Mouse (Mus musculus): ENCODE measurements around the gene C1qtnf9.
A peak's percentile ranks its signal among the peaks of the same experiment; 100 is the strongest.

Gene C1qtnf9

DNA sequence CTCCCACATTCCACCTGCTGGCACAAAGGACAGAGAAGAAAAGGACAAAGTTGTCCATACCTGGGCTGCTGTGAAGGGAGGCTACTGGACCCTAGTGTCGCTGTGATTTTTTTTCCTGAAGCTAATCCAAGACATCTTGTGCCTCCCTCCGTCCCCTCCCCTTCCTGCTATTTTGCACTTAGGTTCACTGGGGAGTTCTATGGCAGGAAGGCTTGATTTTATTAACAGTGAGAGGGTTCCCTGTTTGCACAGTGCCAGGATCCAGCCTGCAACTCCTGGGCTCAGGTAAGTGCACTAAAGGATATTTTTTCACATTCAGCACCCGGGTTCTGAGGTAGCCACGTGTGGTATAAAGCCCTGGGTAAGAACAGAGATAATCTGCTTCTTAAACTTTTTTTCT is at the start of gene C1qtnf9:
TSS of gene C1qtnf9 (plus strand) at position 251 of the 400 bp plus-strand sequence.
- DNase-seq: no peak

DNA sequence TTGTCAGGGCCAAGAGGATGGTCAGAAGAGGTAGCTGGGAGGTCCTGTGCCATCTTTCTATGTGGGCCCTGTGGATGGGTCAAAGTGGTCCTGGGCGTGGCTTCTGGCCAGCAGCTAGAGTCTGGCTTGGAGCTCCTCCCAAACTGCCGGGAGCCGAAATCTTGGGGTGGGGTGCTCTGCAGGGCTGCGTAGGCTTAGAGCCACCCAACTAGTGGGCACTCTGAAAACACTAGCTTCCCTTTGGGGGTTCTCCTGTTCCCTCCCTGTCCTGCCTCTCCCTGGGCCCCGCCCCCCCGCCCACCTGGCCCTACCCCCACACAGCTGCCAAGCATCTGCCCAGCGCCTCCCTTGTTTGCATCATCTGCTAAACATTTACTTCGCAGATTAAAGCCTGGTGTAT is 46.6 kb upstream of the C1qtnf9 start:
- no peak for DNase-seq

DNA sequence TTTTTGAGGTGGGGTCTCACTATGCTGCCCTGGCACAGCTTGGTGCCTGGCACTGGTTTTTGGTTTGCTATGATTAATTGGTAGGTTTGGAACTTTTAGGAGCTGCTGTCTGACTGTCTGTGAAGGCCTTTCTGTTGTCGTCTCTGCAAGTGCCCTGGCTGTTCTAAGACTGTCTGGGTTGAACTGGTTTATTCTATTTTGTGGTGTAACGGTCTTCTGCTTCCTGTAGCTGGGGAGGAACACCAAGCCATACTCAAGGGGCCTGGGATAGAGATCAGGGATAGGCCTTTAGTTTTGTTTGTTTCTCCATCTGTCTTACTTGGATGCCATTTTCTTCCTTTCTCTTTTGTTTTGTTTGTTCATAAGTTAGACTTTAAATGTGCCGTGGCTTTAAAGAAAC is 46.0 kb upstream of the C1qtnf9 start:
- no peak for DNase-seq

DNA sequence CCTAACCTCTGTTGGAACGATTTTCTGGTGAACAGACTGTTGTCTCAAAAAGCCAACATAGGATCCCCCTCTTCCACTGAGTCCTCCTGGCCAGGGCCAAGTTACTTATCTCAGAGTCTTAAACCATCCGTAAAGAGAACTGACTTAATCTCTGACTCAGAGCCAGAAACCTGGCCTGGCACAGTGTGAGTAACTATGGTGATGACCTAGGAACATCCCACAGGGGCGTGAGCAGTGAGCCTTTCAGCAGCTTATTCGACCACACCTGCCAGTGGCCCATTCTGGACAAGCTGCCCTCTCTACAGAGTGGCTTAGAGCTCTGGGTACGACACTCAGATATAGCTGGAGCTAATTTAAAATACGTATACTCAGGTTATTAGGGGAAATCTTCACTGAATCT is 41.8 kb upstream of the C1qtnf9 start:
- peak; percentile 40 to 48 for DNase-seq

DNA sequence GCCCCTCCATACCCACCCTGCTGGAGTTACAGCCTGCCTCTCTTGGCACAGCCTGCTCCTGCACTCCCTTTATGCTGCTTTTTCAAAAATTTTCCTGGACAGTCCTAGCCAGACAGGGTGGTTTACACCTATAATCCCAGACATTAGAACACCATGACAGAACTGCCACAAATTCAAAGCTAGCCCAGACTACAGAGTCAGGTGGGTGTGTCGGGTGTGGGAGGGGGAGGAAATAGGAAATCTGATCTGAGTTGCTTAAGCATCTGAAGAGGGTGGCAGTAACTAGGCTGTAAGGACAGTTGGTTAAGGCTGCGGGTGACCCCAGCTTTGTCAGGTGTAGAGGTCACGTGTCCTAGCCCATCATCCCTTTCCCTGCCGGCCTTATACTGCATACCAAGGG is 40.8 kb upstream of the C1qtnf9 start:
- DNase-seq: no peak

DNA sequence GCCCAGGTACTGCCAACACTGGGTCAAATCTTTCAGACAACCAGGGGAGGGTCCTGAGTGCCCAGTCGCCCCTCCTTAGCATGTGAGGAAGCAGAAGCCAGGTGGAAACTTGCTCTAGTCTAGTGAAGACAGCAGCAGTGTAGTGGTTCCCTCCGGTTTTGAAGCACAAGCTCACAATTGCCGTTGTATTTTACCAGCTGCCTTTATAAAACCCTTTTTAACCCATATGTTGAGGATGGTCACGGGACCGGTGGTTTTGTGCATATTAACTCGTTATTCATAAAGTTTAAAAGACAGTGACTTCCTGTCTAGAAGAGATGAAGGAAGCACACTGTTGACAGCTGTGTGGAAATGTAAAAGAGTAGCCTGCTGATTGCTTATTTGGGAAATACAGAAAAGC is 35.9 kb upstream of the C1qtnf9 start:
- no peak for DNase-seq

DNA sequence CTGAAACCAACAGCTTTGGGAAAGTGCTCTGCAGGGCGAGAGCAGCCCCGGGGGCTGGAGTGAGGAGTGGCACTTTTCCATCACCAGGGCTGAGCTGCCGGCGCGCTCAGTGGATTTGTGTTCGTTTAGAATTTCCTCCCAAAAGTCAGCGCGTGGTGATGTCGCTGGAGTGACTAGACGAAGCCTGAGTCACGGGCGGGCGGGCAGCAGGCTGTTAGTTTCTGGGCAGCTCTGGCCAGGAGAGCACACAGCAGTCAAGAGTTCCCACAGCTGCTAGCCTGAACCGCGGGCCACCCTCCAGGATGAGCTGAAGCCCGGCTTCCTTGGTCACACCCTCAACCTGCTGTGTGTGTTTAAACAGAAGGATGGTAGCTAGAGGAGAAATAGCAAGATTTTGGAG is 35.1 kb upstream of the C1qtnf9 start:
- peak in 1 of 2 experiments; percentile 20 for DNase-seq

DNA sequence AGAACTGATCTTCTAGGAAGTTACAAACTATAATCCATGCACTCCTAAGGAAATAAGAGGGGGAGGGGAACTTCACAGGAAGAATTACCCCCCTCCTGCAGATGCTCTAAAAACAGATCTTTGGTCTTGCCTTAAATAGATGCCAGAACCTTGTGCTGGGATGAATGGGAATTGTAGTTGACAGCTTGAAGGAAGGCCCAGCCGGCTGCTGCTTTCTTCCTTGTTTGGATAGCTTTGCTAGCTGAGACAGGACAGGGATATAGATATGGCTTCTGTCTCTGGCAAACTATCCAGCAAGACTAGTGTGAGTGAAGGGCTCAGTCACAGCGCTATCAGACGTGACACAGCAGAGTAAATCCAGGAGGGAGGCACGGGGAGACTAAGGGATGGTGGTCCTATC is 34.2 kb upstream of the C1qtnf9 start:
- no peak for DNase-seq

DNA sequence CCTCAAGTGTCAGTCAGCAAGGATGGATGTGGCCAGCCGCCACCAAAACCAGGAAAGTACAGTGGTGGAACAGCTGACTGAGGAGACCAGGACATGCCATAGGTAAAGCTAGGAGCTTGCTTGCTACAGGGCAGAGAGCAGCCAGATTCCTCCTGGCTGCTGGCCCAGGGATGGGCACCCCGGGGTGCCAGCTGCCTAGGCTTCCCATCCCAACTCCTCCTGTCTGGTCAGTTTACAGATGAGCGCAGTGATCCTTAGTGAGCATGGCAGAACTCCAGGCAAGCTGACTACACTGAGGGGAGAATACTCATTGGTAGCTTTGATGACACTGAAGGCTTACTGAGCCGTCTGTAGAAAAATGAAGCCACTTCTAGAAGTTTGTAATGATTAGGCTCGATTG is 32.7 kb upstream of the C1qtnf9 start:
- DNase-seq: no peak

DNA sequence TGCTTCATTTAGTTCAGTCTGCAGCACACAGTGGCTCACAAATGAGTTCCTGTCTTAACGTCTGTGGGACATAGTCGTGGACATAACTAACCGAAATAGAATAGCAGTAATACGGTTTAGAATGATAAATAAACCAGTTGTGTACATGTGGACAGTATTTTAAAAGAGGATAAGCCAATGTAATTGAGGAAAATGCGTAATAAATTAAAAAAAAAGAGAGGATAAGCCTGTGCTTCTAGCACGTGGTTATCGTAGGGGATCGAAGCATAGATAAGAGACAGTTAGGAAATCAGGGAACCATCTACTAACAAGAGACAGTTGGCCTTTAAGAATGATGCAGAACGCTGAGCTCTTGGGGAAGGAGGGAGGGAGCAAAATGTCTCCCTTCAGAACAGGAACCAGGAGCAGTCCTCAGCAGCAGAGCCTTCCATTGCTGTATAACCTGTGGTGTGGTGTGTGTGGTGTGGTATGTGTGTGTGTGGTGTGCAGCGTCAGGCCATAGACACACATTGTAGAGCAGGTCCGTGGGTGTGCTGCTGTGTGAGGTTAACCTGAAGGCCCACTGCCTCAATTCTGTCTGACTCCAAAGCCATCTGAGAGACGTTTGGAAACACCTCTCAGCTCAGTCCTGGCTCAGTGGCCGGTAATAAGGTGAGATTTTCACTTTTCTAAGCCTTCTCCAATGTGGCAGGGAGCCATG is 31.9 kb upstream of the C1qtnf9 start:
- DNase-seq: no peak

DNA sequence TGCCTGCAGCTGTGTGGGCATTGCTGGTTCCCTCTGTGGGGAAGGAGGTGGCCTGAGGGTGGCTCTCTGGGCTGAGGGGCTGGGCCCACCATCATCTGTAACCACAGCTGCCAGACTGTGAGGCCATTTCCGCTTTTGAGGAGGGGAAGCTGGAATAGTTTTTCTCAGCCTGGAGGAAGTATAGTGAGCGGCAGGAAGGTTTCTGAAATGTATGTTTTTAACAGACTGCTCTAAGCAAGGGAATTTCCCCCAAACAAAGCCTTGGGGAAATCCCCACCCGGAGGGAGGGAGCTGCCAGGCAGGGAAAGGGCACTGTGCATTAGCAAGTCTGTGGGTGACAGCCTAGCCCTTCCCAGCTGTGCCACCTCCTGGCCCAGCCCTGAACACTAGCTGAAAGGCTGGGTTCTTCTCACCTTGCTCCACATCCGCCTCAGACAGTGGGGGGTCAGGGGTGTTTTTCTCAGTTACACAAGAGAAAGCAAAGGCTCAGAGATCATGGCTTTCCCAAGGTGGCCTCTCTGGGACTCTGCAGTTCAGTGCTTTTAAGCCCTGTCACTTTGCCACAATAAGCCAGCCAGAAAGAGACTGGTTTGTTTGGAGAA is 31.2 kb upstream of the C1qtnf9 start:
- peak; percentile 24 for DNase-seq

DNA sequence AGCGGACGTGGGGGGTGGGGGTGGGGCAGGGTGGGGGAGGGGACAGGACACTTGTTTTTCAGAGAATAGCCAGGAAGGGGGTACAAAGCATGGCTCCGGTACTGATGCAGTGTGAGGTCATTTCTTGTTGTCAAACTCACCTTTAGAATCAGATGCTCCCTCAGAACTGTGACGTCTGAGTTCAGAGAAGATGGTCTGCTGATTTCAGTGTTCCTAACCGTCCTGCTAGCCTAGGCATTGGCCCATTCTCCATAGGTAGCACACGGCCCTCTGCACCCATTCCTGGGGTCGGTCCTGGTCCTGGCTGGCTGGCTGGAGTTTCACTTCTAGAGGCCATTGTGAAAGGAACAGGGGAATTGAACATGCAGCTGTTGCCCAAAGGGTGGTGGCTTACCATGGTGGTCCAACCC is 30.7 kb upstream of the C1qtnf9 start:
- DNase-seq: no peak

DNA sequence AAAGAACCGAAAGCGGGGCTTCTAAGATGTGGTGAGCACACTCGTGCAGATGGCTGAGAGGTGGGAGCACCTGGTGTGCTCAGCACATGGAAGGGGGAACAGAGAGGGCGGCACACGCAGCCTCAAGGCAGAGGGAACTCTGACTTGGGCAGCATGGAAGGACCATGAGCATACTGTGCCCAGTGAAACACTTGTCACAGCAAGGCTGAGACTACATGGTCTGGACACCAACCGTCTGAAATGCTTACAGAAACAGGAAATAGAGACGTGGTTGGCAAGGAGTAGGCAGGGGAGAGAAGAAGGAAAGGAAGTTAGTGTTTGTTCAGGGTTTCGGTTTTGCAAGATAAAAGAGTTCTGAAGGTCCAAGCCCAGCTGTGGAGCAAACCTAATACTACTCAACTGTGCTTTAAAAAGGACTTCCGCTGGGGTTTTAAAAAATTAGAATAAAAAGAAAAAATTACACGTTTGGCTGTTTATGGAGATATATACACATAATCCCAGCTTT is 29.4 kb upstream of the C1qtnf9 start:
- no peak for DNase-seq

DNA sequence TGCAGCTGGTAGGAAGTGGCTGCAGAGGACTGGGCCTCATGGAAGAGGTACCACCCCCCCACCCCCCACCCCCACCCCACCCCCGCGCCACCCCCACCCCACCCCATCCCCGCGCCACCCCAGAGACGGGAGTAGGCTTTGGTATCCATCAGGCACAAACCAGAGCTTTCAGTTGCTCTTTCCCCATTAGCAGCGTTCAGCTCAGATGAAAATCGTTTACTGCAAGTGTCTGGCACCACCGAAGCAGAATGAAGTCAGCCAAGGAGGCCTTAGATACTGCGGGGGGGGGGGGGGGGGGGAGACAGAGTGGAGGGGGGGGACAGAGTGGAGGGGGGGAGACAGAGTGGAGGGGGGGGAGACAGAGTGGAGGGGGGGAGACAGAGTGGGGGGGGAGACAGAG is 28.8 kb upstream of the C1qtnf9 start:
- no peak for DNase-seq

DNA sequence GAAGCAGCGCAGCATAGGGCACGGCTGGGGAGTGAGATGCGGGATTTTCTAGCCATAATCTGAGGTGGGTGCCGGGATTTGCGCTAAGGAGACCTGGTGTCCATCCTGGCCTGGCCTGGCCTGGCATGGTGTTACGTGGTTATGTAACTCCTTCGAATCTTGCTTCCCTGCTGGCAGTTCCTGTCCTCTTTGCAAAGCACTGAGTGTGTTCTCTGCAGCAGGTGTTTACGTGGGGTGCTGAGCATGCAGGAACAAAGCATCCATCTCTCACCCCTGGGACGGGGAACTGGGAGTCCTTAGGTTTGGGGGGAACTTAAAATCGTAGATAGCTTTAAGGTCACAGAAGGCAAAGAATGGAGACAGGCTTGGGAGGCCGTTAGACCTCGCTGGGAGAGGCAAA is 28.3 kb upstream of the C1qtnf9 start:
- no peak for DNase-seq

DNA sequence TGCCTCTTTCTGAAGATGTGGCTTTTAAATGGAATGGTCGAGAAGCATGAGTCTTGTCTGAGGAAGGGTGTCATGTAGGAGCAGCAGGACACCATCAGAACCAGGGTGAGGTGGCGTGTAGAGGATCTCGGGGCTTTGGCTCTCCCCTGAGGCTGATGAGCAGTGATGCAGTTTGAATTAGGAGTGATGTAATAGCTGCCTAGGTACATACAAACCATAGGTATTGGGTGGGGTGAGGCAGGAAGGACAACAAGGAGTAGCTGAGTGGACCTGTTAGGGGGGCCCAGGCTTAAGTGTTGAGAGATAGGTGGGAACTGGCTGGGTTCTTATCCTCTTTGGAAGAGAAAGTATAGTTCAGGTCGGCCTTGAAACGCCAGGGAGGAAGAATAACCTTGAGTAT is 27.4 kb upstream of the C1qtnf9 start:
- DNase-seq: no peak

DNA sequence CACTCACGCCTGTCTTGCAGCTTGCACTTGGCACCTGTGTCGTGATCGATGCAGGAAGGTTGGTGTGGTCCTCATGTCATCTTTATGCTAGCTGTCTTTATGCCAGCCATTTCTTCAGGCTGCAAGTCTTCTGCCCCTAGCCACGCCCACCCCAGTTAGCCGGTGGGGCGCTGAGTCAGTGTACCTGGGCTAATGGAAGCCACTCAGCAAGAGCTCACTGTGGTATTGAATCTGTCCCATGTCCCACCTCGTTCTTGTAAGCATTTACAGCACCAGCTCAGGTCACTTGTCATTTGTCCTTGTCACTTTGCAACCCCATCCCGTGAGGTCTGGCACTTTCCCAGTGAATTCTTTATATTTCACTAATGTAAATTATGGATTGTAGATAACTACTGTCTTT is 26.9 kb upstream of the C1qtnf9 start:
- no peak for DNase-seq

DNA sequence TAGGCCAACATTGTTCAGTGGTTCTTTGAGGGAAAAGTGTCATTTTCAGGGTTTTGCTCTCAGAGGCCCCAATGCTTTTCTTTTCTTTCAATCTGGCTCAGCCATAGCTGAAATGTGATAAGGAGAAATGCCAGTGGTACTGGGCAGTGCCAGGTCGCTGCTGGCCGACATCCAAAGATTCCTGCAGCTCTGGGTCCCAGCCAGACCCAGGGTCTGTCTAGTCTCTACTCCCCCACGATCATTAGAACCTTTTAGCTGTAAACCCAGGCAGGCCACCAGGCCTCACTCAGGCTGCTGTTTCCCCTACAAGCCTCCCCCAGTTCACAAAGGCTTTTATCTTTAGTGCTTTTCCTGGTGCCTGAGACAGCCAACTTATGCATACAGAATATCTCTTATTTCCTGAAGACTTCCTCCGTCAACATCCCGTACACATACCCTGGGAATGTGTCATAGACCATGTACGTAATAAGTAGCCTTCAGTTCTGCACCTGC is 26.4 kb upstream of the C1qtnf9 start:
- DNase-seq: peak; percentile 30 to 39

DNA sequence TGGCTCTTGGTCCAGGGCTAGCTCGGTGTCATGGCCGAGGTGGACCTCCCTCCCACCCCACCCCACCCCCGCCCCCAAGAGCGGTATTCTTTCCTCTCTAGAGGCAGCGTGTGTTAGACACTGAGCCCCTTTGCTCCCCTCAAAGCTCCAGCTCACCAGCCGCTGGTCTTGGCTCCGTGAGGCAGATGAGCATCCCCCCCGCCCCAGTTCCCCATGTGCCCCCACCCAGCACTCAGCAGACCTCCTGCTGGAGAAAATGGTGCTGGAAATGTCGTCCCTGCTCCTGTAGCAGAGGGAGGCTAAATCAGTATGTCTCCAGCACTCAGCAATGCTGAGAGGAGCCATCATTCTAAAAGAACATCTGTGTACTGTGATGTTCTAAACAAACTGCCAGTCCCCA is 24.3 kb upstream of the C1qtnf9 start:
- DNase-seq: no peak

DNA sequence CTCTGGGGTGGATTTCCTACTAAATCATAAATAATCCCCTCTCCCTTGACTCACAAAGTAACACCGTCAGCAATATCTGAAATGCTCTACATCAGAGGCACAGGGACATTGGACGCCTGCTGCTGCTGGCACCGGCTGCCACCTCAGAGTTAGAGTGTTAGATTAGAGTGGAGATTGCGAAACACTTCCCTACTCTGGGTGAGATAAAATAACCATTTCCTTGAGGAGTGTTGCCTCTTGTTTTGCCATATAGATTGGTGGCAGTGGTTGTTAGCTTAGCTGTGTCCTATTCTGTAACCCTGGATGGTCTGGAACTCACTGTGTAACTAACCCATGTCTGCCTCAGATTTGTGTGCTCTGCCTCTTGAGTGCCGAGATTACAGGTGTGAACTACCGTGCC is 22.7 kb upstream of the C1qtnf9 start:
- DNase-seq: no peak

DNA sequence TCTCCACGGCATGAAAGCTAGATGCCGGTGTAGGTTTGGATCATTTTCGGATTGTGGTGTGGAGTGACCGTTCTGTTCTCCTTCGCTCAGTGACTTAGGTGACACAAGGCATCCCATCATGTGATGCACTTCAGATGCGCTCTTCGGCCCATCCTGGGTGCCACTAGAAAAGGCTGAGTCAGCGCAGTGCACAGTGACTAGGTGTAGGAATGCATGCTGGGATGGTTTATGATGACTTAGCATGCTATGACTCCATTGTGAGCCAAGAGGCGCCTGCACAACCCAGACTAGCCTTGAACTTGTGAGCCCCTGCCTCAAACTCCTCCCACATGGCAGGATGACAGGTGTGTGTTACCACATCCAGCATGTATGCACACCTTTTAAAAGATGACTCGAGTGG is 21.8 kb upstream of the C1qtnf9 start:
- no peak for DNase-seq

DNA sequence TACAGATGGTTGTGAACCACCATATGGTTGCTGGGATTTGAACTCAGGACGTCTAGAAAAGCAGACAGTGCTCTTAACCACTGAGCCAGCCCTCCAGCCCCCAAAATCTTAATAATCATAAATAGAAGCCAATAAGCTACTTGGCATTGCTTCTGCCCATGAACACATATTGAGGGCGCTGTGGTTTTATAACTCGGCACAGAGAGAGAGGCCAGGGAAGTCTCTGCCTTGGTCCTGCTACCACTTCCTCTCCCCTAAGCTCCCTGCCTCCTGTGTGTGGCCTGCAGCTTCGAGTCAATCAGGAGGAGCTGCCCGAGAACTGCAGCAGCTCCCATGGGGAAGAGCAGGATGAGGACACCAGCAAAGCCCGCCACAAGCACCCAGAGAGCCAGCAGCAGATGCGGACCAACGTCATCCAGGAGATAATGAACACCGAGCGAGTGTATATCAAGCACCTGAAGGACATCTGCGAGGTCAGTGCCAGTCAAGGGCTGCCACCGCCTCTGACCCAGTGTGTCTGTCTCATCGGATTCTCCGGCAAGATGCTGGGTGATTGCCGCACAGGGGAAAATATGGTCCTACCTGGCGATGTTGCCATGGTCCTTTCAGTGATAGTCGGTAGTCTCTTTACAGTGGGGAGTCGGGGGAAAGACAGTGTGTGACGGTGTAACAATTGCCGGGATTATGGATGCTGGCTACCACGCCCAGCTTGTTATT is 20.6 kb upstream of the C1qtnf9 start:
- DNase-seq: no peak

DNA sequence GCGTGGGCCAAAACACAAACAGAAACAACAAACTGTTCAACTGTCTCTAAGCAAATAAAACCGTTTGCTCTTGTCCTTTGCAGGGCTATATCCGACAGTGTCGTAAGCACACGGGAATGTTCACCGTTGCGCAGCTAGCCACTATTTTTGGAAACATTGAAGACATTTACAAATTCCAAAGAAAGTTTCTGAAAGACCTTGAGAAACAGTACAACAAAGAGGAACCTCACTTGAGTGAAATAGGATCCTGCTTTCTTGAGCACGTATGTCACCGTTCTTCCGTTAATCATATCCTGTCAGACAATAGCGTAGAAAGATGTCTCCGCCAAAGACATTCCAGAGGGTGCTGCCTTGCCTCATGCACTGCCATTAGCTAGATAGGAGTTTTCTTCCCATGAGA is 18.1 kb upstream of the C1qtnf9 start:
- no peak for DNase-seq

DNA sequence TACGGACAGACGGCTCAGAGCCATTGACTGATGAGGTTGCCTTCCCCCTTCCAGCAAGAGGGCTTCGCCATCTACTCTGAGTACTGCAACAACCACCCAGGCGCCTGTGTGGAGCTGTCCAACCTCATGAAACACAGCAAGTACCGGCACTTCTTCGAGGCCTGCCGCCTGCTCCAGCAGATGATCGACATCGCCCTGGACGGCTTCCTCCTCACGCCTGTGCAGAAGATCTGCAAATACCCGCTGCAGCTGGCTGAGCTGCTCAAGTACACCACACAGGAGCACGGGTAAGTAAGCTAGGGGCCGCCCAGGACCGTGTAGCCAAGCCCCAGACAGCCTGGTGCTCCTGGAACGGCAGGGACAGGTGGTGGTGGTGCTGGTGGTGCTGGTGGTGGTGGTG is 16.4 kb upstream of the C1qtnf9 start:
- no peak for DNase-seq
